ENCODE assay signal across 8 mouse cellular contexts in genomic region chr17:83197361-83197923, GRCm38 (mm10). TPM values are rescaled to one million over a fixed set of nuclear protein-coding genes. Genes with fewer than 3 reads are reported as not detected.
DNase-seq lines count a peak whose midpoint lies in the region; ATAC-seq and TF ChIP-seq lines count a peak whose summit lies in the region.

No protein-coding gene starts in this region.

- no peaks in the 10 kb centered on the region for H3K27me3 ChIP-seq in thymus, adult 2 months (ENCODE audit: control insufficient read depth, insufficient read depth, low read length)

- ATAC-seq in CD4-positive, CD25-positive, alpha-beta regulatory T cell, adult 4 months, result no peak
- ATAC-seq in frontal cortex, adult (ENCODE audit: low TSS enrichment), result no peak

- DNase-seq in adrenal gland, adult (ENCODE audit: inconsistent age in 2 of 2, low spot score in 1 of 2), result peak; percentile 41 to 70
- DNase-seq in adrenal gland, postnatal 25 days, result no peak
- no peak for DNase-seq in thymus, adult 2 months
- DNase-seq in thymus, adult 18-20 months, result no peak
- peak; percentile 53 to 58 for DNase-seq in kidney, postnatal 36 days
- DNase-seq in left cerebral cortex, adult 18-20 months (ENCODE audit: low spot score in 2 of 2), result no peak

- no peak for TF ChIP-seq POLR2A in thymus, adult 2 months (IDR thresholded peaks at IDR 0.05; ENCODE audit: control insufficient read depth, extremely low read depth, insufficient read depth, low read length, poor library complexity)

- peak overlapping the region; percentile 5; the same call in 1 of the 2 replicates for H3K27ac ChIP-seq in thymus, adult 2 months (ENCODE audit: control insufficient read depth, insufficient read depth, low read length)

- 75% methylated on average over 4 of the region's 4 CpGs for WGBS in thymus, adult 2 months

- H3K4me1 ChIP-seq in thymus, adult 2 months (replicated peaks; ENCODE audit: control insufficient read depth, insufficient read depth, low read length), result no peaks in the 10 kb centered on the region

- no peak for TF ChIP-seq CTCF in thymus, adult 2 months (IDR thresholded peaks at IDR 0.05; ENCODE audit: borderline replicate concordance, control insufficient read depth, extremely low read depth, insufficient read depth, low read length, poor library complexity)

- H3K4me3 ChIP-seq in thymus, adult 2 months (ENCODE audit: control insufficient read depth, insufficient read depth, low read length), result no peak overlapping the region

- H3K36me3 ChIP-seq in thymus, adult 2 months (ENCODE audit: control insufficient read depth, insufficient read depth, low read length), result no peaks in the 10 kb centered on the region

RNA-seq across cellular contexts. Expression of gene Pkdcc, which starts 17.6 kb away (rescaled TPM):
- total RNA-seq in adrenal gland, postnatal 25 days (2021), result 137 and 154 TPM in 2 replicates
- 37.5 and 50.8 TPM in 2 replicates for polyA plus RNA-seq in thymus, adult 2 months (2012; rRNA removed)
- 10 to 100 TPM; 12.4 to 15.5 TPM for total RNA-seq in left cerebral cortex, adult 18-20 months (2021)
- not detected for polyA plus RNA-seq in CD4-positive, CD25-positive, alpha-beta regulatory T cell, adult 4 months (2017; shearing (Covaris generic))

Comparison
In these comparisons a context has a peak if more than half of its experiments do, and no peak if none do; other contexts are left out.
1. DNase-seq: peak in adrenal gland, adult (2 of 2) and kidney, postnatal 36 days (2 of 2); none in adrenal gland, postnatal 25 days (single experiment), thymus, adult 2 months (single experiment), thymus, adult 18-20 months (0 of 2) and left cerebral cortex, adult 18-20 months (0 of 2).